Mouse (Mus musculus) adrenal gland, adult 8-10 months (tissue): ENCODE measurements around the gene Usp1. TPM values are rescaled to one million over a fixed set of nuclear protein-coding genes. Genes with fewer than 3 reads are reported as not detected.
A peak's percentile ranks its signal among the peaks of the same experiment; 100 is the strongest.
"Not testable (repeated sequence)": the region's sequence is repeated elsewhere in the genome, so short reads cannot be mapped to it uniquely, and the experiment has no call there.

Experiments used
- DNase-seq: peaks from one replicate; pipeline ENCODE4 v3.0.0; 2022
- total RNA-seq, 4 experiments: library from RNA; stranded (reverse); gene quantifications; 2 replicates each; pipeline ENCODE4 v1.2.4; 2022

Usp1 gene
- 10 to 100 TPM; 25.9 to 34.6 (median 29.9) TPM for total RNA-seq

GRCm38 (mm10) chr4:98923568-98924070, at the start of gene Usp1:
TSS of gene Usp1 (plus strand) at chr4:98923810.
- no peak for DNase-seq

DNA sequence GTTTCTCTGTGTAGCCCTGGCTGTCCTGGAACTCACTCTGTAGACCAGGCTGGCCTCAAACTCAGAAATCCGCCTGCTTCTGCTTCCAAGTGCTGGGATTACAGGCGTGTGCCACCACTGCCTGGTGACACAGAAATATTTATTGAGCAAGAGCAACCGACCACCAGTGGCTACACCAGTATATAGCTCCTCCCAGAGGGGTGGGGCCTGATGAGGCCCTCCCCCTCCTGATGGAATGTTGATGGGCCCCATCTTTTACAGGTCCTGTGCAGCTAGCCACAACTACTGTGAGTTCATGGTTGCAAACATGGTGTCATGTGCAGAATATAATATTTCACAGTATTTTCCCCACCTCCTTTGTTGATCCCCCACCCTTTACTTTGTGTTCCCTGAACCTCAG, 40.9 kb upstream of the Usp1 start:
- DNase-seq: no peak

DNA sequence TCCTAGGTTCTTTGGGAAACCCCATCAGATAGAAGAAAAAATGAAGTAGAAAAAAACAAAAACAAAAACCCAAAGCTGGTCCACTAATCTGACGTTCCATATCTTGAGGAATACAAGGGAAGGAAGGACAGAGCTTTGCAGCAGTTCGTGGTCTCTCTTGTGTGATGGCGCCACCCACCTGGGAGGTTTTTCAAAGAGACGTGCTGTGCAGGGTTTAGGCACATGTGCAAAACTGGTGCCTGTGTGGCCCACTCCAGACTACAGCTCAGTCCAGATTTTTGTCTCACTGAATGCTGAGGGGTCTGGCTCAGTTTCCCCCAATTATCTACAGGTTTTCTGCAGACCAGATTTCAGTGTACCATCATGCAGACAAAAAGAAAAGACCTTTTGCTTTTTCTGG, 37.2 kb upstream of the Usp1 start:
- no peak for DNase-seq

DNA sequence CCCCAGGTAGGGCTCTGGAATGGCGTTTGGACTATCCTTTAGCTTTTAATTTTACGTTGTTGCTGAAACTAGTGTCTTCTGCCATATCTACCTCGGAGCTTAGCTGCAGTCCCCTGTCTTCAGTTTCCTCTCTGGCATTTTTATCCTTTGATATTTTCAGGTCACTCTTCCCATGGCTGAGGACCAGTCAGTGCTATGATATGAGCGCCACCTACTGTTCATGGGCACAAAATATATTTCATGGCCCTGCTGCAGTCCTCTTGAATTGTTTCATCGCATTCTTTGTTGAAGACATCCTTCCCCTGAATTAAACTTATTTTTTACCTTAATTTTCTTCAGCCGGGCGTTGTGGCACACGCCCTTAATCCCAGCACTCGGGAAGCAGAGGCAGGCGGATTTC, 36.5 kb upstream of the Usp1 start:
- peak; percentile 7 for DNase-seq

- DNase-seq: no peak
Observed at GRCm38 (mm10) chr4:98910246-98910645, 13.4 kb upstream of the Usp1 start.

GRCm38 (mm10) chr4:98917724-98918123, 5.9 kb upstream of the Usp1 start:
- no peak for DNase-seq

DNA sequence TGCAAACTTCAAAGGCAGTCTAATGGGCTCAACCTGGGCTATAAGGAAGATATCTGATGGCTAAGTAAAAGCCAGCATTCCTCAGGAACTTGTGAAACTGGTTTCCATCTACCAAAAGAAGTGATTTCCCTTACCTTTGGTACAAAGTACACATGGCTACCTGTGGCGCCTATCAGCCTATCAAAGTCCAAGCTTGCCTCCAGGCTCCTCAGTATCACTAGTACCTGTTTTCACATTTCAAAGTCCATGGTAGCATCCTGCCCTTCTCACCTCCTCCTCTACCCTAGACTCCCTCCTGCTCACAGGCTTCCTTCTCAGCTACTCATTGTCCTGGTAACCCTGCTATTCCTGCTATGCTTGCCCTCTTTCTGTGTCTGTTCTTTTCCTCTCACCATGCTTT, 5.4 kb upstream of the Usp1 start:
- no peak for DNase-seq

- DNase-seq: no peak
Observed at GRCm38 (mm10) chr4:98920896-98921295, 2.7 kb upstream of the Usp1 start.

DNA sequence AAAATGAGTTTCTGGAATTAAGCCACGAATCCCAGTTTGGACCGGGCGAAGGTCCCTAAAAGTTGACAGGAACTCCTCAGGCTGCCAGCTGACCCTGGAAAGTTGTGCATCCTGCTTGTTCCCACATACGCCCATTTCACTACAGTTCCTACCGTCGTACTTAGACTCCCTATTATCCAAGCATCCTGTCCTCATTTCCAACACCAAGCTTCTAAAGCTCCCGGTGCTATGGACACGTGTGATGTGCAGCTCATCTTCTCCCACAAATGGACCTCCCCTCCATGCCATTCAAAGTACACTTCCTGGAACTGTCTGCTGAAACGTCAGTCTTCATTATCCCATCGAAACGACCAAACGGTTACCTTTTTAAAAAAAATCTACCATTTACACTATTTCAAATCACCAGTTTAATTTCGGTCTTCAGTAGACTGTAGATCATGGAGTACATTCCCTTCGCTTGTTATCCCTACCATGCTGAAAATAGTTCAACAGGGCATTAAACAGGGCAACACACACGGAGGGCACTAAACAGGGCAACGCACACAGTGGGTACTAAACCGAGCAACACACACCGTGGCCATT, 1.5 kb upstream of the Usp1 start:
- no peak for DNase-seq

DNA sequence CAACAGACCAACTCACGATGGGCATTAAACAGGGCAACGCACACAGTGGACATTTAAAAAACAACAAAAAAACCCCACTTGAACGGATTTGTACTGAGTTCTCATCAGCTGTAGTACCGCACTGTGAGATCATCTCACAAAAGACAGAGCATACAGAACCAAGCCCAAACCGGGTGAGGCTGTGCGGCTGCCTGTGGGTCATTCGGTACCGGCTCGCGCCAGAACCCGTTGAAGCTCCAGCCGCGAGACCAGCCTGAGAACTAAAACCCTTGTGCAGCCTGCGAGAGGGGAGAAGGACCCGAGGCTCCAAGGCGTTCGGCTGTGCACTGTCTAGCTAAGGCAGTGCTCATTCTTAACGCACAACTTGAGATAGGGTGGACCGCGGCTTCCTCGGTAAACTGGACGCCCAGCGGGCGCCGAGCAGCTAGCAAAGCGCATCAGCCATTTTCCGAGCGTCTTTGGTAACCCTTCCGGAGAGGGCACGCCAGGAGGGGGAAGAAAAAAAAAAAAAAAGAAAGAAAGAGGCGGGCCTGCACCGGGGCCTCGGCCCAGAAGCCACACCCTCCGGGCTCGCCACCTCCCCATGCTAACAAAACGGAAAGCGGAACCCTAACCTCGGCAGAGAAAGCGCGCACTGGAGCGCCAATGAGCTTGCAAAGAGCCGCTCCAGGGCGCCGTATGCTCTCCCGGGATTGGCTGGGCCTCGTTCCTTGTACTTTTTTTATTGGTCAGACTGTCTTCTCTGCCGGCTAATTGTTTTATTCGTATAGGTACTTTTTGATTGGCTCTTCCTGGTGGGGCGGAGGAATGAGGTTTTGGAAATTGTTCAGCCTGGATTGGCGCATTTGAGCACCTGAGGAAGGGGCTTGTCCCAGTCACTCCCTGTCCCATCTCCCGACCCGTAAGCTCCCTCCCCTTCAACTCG, 705 bp upstream of the Usp1 start:
- peak; percentile 99 for DNase-seq

- DNase-seq: peak; percentile 46
Observed at GRCm38 (mm10) chr4:98924071-98924905, 678 bp downstream of the Usp1 start.

DNA sequence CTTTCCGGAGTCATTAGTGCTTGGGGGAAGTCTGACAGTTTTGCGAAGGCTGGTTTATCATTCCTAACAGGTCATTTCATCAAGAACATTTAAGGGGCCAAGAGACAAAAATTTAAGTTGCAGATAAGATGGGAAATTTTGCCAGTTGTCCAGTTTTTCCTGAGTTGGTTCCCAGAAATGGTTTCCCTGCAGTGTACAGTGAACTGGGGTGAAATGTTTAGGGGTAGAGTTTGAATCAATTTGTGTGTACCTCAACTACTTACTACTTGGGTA, 1.2 kb downstream of the Usp1 start:
- no peak for DNase-seq

DNA sequence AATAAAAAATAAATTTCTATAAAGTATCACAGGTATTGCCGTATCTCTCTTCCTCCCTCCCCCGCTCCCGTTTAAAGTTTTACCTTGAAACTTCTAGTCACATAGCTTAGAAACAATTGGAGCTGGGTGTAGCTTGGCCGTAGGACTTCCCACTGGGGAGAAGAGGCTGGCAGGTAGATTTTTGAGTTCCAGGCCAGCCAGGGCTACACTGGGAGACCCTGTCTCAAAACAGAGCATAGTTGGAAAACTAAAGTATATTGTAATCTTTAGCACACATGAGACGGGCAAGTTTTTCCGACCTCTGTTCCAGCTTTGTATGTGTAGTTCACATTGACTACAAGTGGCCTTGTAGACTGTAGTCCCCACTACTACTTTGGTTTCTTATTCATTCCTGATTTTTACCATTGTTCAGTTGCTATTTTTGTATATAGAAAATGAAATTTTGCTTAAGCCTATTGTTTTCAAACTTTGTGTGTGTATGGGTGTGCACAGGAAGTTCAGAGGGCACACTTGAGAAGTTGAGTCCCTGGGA, 1.7 kb downstream of the Usp1 start:
- no peak for DNase-seq

GRCm38 (mm10) chr4:98936036-98936435, 12.4 kb downstream of the Usp1 start:
- no peak for DNase-seq

DNA sequence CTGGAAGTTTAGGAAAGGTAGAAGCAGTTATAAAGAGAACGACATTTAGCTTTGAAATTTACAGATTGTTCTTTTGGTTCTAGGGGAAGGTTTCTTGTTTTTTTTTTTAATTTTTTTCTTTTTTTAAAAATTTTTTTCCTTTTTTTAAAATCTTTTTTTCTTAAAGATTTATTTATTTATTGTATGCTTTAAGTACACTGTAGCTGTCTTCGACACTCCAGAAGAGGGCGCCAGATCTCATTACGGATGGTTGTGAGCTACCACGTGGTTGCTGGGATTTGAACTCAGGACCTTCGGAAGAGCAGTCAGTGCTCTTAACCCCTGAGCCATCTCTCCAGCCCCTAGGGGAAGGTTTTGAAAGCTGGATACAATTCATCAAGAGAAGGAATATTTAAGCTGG, 14.6 kb downstream of the Usp1 start:
- not testable (repeated sequence) for DNase-seq

DNA sequence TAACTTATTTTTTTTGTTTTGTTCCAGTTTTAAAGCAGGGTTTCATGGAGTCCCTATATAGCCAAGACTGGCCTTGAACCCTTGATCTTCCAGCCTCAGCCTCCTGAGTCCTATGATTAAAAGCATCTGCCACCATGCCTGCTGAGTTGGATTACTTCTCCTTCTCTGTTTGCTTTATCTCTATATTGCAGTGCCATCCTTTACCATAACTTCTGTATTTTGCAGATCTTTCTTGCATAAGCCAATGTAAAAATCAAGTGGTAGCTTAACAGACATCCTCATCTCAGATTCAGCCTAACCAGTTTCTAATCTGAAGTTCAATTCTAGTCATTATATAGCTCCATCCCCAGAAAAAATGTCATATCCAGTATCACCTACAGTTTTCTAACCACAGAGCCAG, 27.0 kb downstream of the Usp1 start:
- no peak for DNase-seq

DNA sequence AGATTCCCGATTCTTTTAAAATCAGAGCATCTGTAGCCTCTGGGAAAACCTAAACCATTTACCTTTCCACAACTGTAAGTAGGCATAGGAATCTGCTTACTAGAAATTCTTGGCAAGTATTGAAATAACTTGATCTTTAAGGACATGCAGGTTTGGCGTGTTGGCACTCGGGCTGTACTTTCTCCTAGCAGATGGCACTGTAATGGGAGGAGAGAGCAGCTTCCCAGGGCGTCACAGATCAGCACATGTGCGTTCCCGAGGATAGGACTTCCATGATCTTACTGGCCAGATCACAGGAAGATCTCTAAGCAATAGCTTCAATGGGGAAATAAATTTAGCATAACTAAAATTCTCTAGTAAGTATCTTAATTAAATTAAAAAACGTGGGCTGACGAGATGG, 32.4 kb downstream of the Usp1 start:
- DNase-seq: no peak

- no peak for DNase-seq
Observed at GRCm38 (mm10) chr4:98960243-98960642, 36.6 kb downstream of the Usp1 start.

- DNase-seq: no peak
Observed at GRCm38 (mm10) chr4:98969946-98970345, 46.3 kb downstream of the Usp1 start.

GRCm38 (mm10) chr4:98975741-98976140, 52.1 kb downstream of the Usp1 start:
- no peak for DNase-seq

- not testable (repeated sequence) for DNase-seq
Observed at GRCm38 (mm10) chr4:98978288-98978687, 54.7 kb downstream of the Usp1 start.

DNA sequence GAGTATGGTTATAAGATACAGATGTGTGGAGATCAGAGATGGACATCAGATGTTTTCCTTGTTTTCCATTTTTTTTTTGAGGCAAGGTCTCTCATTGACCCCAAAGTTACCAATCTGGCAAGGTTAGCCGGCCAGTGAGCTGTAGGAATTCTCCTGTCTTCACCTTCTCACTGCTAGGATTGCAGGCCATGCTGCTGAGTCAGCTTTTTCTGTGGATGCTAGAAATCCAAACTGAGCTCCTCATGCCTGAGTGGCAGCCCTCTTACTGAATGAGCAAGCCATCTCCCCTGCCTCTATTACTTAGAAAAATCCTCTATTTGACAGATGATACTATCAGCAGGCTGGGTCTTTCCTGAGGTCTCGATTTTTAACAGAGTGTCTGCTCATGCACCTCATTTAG, 55.1 kb downstream of the Usp1 start:
- DNase-seq: no peak

- not testable (repeated sequence) for DNase-seq
Observed at GRCm38 (mm10) chr4:98979976-98980375, 56.4 kb downstream of the Usp1 start.
